Mouse (Mus musculus): Measurements from ENCODE around the gene Iscu. TPM values are rescaled to one million over a fixed set of nuclear protein-coding genes. Genes with fewer than 3 reads are reported as not detected.
"Not testable (repeated sequence)": the region's sequence is repeated elsewhere in the genome, so short reads cannot be mapped to it uniquely, and the experiment has no call there.

Iscu gene
- polyA plus RNA-seq, 1 experiment from 2014 or later = 92.4 TPM

DNA sequence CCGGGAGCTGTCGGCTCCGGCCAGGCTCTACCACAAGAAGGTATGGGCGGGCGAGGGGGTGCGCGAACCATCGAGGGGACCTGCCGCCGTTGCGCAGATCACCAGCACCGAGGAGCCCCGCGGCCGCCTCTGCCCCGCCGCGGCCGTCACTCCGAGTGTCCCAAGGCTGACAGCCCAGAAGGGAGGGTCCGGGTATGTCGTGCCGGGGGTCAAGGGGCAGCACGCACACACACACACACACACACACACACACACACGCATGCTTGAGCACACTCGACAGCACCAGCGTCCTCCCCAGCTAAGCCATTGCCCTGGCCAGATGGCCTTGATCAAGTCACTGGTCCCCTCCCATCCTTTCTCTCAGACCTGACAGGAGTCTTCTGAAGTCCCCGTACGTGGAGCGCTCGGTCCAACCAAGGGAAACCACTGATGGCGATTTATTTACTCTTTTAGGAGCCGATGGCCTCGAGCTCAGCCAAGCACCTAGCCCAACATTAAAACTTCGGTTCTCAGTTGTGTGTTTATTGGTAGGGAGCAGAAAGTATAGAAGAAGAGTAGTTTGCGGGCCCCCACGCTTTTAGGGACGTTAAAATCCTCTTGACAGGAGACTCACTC lies 464 bp downstream of the Iscu start:
- Histone ChIP-seq H3K27ac (peak overlapping the region; percentile 98), H3K9ac (peak overlapping the region; percentile 67), H3K27me3 (ENCODE audit: control insufficient read depth, insufficient read depth, low read length) (no peaks in the 10 kb centered on the region), H3K9me3 (ENCODE audit: control insufficient read depth, low read length) (no peaks in the 10 kb centered on the region), H3K4me3 (replicated peaks; ENCODE audit: low read length) (peak overlapping the region; percentile 82), H3K4me2 (replicated peaks) (peak overlapping the region; percentile 77), H3K36me3 (replicated peaks; ENCODE audit: control insufficient read depth, insufficient read depth) (peaks cover 37% of the 10 kb centered on the region), H3K4me1 (replicated peaks; ENCODE audit: control insufficient read depth, insufficient read depth, low read length) (peaks cover 13% of the 10 kb centered on the region)
- 3% methylated on average over 23 of the region's 38 CpGs for WGBS
- ATAC-seq (ENCODE audit: low FRiP score) (peak; percentile 38), DNase-seq (ENCODE audit: low spot score) (no peak)

DNA sequence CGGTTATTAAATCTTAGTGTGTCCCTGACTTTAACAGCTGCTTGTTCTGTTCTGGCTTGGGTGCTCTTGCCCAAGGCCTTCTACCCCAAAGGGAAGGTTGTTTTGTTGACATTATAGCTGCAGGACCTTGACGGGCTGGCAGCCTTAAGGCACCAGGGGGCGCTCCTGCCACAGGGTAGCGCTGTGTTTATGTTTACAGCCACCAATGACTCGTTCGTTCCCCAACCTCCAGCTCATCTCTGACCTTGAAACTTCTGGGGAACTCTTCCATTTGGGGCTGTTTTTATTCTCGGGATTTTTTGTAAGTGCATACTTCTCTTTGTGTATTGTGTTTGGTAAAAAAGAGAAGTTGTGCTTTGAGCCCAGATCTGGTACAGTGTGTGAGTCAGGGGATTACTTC lies 1.1 kb downstream of the Iscu start:
- Histone ChIP-seq H3K9ac (0 out of 2 replicates have a peak overlapping the region, but pooled peaks have one; percentile 67), H3K27ac (no peak overlapping the region), H3K4me2 (replicated peaks) (peak overlapping the region; percentile 77), H3K9me3 (ENCODE audit: control insufficient read depth, low read length) (no peaks in the 10 kb centered on the region), H3K27me3 (ENCODE audit: control insufficient read depth, insufficient read depth, low read length) (no peaks in the 10 kb centered on the region), H3K4me3 (replicated peaks; ENCODE audit: low read length) (peak overlapping the region; percentile 82), H3K4me1 (replicated peaks; ENCODE audit: control insufficient read depth, insufficient read depth, low read length) (peaks cover 13% of the 10 kb centered on the region), H3K36me3 (replicated peaks; ENCODE audit: control insufficient read depth, insufficient read depth) (peaks cover 38% of the 10 kb centered on the region)
- ATAC-seq (ENCODE audit: low FRiP score) = no peak
- DNase-seq (ENCODE audit: low spot score) = peak; percentile 86
- WGBS = 1% methylated on average over 7 of the region's 7 CpGs

DNA sequence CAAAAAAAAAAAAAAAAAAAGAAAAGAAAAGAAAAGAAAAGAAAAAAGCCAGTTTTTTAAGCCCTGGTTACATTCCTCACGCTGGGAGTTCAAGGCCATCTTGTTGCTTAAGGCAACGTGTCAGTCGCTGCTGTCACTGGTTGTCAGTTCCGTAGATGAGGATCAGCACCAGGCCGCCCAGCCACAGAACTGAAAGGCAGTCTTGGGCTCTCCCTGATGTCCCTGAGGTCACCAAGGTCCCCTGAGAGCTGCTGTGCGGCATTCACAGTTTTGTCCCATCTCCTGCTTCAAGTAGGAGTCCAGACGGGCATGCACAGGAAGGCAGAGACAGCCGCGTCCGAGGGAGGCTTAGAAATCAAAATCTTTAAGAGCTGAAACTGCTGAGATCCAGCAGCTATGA lies 3.0 kb downstream of the Iscu start:
- H3K9ac ChIP-seq = no peak overlapping the region
- no peaks in the 10 kb centered on the region for H3K27me3 ChIP-seq (ENCODE audit: control insufficient read depth, insufficient read depth, low read length)
- peaks cover 40% of the 10 kb centered on the region for H3K36me3 ChIP-seq (replicated peaks; ENCODE audit: control insufficient read depth, insufficient read depth)
- DNase-seq (ENCODE audit: low spot score) (no peak), ATAC-seq (ENCODE audit: low FRiP score) (no peak)
- no peak overlapping the region for H3K27ac ChIP-seq
- 92% methylated on average over 10 of the region's 10 CpGs for WGBS
- no peak overlapping the region for H3K4me3 ChIP-seq (replicated peaks; ENCODE audit: low read length)
- H3K4me1 ChIP-seq (replicated peaks; ENCODE audit: control insufficient read depth, insufficient read depth, low read length) = peaks cover under 1% of the 10 kb centered on the region; the same call in 1 of the 2 replicates
- no peaks in the 10 kb centered on the region for H3K9me3 ChIP-seq (ENCODE audit: control insufficient read depth, low read length)
- no peak overlapping the region for H3K4me2 ChIP-seq (replicated peaks)

DNA sequence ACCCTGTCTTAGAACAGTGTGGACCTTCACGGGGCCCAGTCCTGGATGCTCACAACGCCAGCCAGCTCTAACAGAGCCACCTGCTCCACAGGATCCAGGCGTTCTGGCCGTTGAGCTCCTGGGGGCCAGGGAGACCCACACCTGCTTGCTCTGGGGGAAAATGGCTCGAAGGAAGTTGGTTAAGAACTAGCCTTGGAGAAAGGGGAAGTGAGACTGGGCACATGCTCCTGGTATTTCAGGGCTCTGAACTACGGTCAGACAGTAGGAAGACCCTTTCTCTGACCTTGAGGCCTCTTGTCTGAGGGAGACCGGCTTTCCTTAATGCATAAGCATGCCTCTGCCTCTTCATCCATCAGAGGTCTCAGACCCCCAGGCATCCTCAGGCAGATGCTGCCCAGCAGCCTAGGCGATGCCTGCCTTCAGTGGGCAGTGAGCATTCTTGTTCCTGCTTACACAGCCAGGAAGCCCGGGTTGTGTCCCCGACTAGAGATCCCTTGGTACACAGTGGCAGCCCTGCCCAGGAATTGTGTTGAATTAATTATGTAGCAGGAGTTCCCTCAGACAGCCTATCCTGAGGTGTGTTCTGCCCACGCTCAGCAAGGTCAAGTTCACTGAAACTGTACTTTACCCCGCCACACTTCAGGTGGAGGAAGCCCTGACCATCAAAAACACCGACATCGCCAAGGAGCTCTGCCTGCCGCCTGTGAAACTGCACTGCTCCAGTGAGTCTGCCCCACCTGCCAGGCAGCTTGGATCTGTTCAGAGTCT lies 3.8 kb downstream of the Iscu start:
- Histone ChIP-seq H3K27me3 (ENCODE audit: control insufficient read depth, insufficient read depth, low read length) (no peaks in the 10 kb centered on the region), H3K4me3 (replicated peaks; ENCODE audit: low read length) (no peak overlapping the region), H3K36me3 (replicated peaks; ENCODE audit: control insufficient read depth, insufficient read depth) (peaks cover 40% of the 10 kb centered on the region), H3K27ac (no peak overlapping the region), H3K4me1 (replicated peaks; ENCODE audit: control insufficient read depth, insufficient read depth, low read length) (no peaks in the 10 kb centered on the region; the same call in 1 of the 2 replicates), H3K9me3 (ENCODE audit: control insufficient read depth, low read length) (no peaks in the 10 kb centered on the region), H3K4me2 (replicated peaks) (no peak overlapping the region), H3K9ac (no peak overlapping the region)
- ATAC-seq (ENCODE audit: low FRiP score) (no peak), DNase-seq (ENCODE audit: low spot score) (no peak)
- WGBS = 91% methylated on average over 15 of the region's 15 CpGs

DNA sequence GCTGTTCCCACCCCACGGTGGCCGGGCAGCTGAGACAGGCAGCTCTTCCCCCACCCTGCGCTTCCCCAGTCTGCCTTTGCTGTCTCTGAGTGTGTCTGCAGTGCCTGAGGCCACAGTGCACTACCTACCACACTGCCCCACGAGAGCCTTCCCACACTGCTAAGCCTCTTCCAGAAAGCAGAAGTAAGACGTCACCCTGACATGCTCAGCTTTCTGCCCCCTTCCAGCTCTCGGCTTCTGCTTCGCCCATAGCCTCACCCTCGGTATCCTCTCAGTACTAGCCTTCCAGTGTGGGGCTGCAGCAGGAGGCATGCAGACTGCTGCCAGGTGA lies 4.3 kb downstream of the Iscu start:
- DNase-seq (ENCODE audit: low spot score) (no peak), ATAC-seq (ENCODE audit: low FRiP score) (no peak)
- H3K9ac ChIP-seq = no peak overlapping the region
- no peak overlapping the region for H3K4me2 ChIP-seq (replicated peaks)
- no peak overlapping the region for H3K4me3 ChIP-seq (replicated peaks; ENCODE audit: low read length)
- H3K4me1 ChIP-seq (replicated peaks; ENCODE audit: control insufficient read depth, insufficient read depth, low read length) = no peaks in the 10 kb centered on the region; the same call in 1 of the 2 replicates
- H3K36me3 ChIP-seq (replicated peaks; ENCODE audit: control insufficient read depth, insufficient read depth) = peaks cover 40% of the 10 kb centered on the region
- H3K9me3 ChIP-seq (ENCODE audit: control insufficient read depth, low read length) = no peaks in the 10 kb centered on the region
- H3K27me3 ChIP-seq (ENCODE audit: control insufficient read depth, insufficient read depth, low read length) = no peaks in the 10 kb centered on the region
- no peak overlapping the region for H3K27ac ChIP-seq
- 91% methylated on average over 8 of the region's 8 CpGs for WGBS

DNA sequence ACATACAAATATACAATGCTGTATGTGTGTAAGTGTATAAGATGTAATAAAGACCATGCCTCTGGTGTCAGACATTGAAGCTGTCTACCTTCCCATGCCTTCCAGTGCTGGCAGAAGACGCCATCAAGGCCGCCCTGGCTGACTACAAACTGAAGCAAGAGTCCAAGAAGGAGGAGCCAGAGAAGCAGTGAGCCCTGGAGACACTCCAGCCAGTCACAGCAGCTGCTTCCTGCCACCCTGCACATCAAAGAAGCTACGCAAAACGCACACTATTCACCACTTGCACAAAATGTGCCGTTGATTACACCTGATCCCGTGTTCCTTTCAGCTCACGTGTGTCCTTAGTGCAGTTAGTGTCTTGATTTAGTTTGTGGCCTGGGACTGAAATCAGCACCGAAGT lies 5.2 kb downstream of the Iscu start:
- not testable (repeated sequence) for H3K4me2 ChIP-seq (replicated peaks); H3K4me1 ChIP-seq (replicated peaks; ENCODE audit: control insufficient read depth, insufficient read depth, low read length); ATAC-seq (ENCODE audit: low FRiP score); H3K4me3 ChIP-seq (replicated peaks; ENCODE audit: low read length); H3K27me3 ChIP-seq (ENCODE audit: control insufficient read depth, insufficient read depth, low read length); H3K9ac ChIP-seq; H3K27ac ChIP-seq; H3K9me3 ChIP-seq (ENCODE audit: control insufficient read depth, low read length); DNase-seq (ENCODE audit: low spot score)
- WGBS = 93% methylated on average over 8 of the region's 8 CpGs
- H3K36me3 ChIP-seq (replicated peaks; ENCODE audit: control insufficient read depth, insufficient read depth) = peaks cover 40% of the 10 kb centered on the region

DNA sequence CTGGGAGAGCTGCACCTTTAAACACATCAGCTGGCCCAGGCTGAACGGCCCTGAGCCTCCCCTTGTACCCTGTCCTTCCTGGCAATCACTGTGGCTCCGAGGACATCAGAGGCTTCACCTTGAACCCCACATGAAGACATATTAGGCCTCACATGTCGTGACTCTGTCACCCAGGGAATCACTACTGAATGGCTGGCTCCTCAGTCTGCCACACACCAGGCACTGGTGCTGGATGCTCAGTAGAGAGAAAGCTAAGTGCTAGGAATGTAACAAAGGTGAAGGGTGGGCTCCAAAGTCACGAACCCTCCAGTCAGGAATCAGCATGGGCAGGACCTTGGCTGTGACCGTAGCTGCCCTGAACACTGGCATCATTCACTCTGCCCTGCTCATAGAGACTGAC lies 7.0 kb downstream of the Iscu start:
- Histone ChIP-seq H3K4me3 (replicated peaks; ENCODE audit: low read length) (no peak overlapping the region), H3K27ac (no peak overlapping the region), H3K9me3 (ENCODE audit: control insufficient read depth, low read length) (no peaks in the 10 kb centered on the region), H3K36me3 (replicated peaks; ENCODE audit: control insufficient read depth, insufficient read depth) (peaks cover 38% of the 10 kb centered on the region), H3K4me2 (replicated peaks) (no peak overlapping the region), H3K27me3 (ENCODE audit: control insufficient read depth, insufficient read depth, low read length) (no peaks in the 10 kb centered on the region; the same call in 1 of the 2 replicates), H3K9ac (no peak overlapping the region), H3K4me1 (replicated peaks; ENCODE audit: control insufficient read depth, insufficient read depth, low read length) (no peaks in the 10 kb centered on the region)
- DNase-seq (ENCODE audit: low spot score) (no peak), ATAC-seq (ENCODE audit: low FRiP score) (no peak)
- 72% methylated on average over 5 of the region's 5 CpGs for whole genome bisulfite sequencing

DNA sequence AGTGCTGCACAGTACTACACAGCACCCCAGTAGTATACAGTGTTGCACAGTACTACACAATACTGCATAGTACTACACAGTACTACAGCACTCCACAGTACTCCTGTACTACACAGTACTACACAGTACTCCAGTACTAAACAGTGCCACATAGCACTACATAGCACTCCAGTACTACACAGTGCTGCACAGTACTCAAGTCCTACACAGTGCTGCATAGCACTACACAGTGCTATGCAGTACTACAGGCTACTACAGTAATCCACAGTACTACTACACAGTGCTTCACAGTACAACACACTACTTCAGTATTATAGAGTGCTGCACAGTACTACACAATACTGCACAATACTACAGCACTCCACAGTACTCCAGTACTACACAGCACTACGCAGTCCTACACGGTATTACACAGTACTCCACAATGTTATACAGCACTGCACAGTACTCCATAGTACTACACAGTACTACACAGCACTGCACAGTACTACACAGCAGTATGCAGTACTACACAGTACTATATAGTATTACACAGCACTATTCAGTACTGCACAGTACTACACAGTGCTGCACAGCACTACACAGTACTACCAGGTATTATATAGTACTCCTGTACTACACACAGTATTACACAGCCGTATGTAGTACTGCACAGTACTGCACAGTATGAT lies 7.7 kb downstream of the Iscu start:
- Histone ChIP-seq H3K4me1 (replicated peaks; ENCODE audit: control insufficient read depth, insufficient read depth, low read length) (no peaks in the 10 kb centered on the region), H3K9ac (no peak overlapping the region), H3K4me2 (replicated peaks) (no peak overlapping the region), H3K4me3 (replicated peaks; ENCODE audit: low read length) (no peak overlapping the region), H3K27ac (no peak overlapping the region), H3K36me3 (replicated peaks; ENCODE audit: control insufficient read depth, insufficient read depth) (peaks cover 32% of the 10 kb centered on the region), H3K9me3 (ENCODE audit: control insufficient read depth, low read length) (no peaks in the 10 kb centered on the region), H3K27me3 (ENCODE audit: control insufficient read depth, insufficient read depth, low read length) (no peaks in the 10 kb centered on the region; the same call in 1 of the 2 replicates)
- no peak for DNase-seq (ENCODE audit: low spot score)
- 0 out of 2 replicates have a peak, but pooled peaks have one; percentile 27 for ATAC-seq (ENCODE audit: low FRiP score)
- WGBS = 96% methylated on average over 3 of the region's 3 CpGs

DNA sequence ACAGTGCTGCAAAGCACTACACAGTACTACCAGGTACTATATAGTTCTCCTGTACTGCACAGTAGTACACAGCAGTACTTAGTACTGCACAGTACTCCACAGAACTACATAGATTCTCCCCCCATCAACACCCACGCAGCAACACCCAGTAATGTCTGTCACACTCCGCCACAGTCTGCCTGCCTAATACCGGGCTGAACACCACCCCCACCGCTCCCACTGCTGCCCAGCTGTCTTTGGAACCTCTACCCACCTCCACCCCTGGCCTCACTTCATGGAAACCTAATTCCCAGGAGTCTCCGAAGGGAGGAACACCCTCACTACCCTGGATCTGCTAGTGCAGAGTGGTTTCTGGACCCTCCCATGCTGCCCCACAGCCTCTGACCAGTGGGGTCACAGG lies 8.2 kb downstream of the Iscu start:
- H3K4me3 ChIP-seq (replicated peaks; ENCODE audit: low read length) = no peak overlapping the region
- ATAC-seq (ENCODE audit: low FRiP score) (no peak), DNase-seq (ENCODE audit: low spot score) (no peak)
- no peak overlapping the region for H3K4me2 ChIP-seq (replicated peaks)
- H3K36me3 ChIP-seq (replicated peaks; ENCODE audit: control insufficient read depth, insufficient read depth) = peaks cover 27% of the 10 kb centered on the region
- no peaks in the 10 kb centered on the region for H3K4me1 ChIP-seq (replicated peaks; ENCODE audit: control insufficient read depth, insufficient read depth, low read length)
- H3K27me3 ChIP-seq (ENCODE audit: control insufficient read depth, insufficient read depth, low read length) = no peaks in the 10 kb centered on the region; the same call in 1 of the 2 replicates
- no peaks in the 10 kb centered on the region for H3K9me3 ChIP-seq (ENCODE audit: control insufficient read depth, low read length)
- no peak overlapping the region for H3K27ac ChIP-seq
- H3K9ac ChIP-seq = no peak overlapping the region
- 90% methylated on average over 5 of the region's 5 CpGs for WGBS
